Mouse (Mus musculus) liver, adult 2 months (tissue): ENCODE results near the gene Fam78a. TPM values are rescaled to one million over a fixed set of nuclear protein-coding genes. Genes with fewer than 3 reads are reported as not detected.

Source experiments
- DNase-seq: peaks from one replicate; pipeline ENCODE4 v3.0.0-alpha.2; 2011; ENCODE audit warnings: low read depth, low spot score; ENCODE audit errors: extremely low read depth
- H3K27ac ChIP-seq: fragments of 200-500 bp; replicated peaks from 2 replicates; pipeline ENCODE4 v1.5.1; 2012; ENCODE audit warnings: low read depth, mild to moderate bottlenecking, control low read depth, inconsistent platforms, low read length; ENCODE audit not compliant: insufficient read depth
- H3K27me3 ChIP-seq: fragments of 200-500 bp; 2 replicates; pipeline ENCODE4 v1.6.1; 2012; ENCODE audit warnings: mild to moderate bottlenecking, moderate library complexity, low read length, inconsistent platforms; ENCODE audit not compliant: control insufficient read depth, insufficient read depth
- H3K36me3 ChIP-seq: fragments of 200-500 bp; 2 replicates; pipeline ENCODE4 v1.6.1; 2012; ENCODE audit warnings: low read length, inconsistent platforms; ENCODE audit not compliant: control insufficient read depth, insufficient read depth
- H3K4me1 ChIP-seq: fragments of 200-500 bp; 2 replicates; pipeline ENCODE4 v1.6.1; 2011; ENCODE audit warnings: low read length; ENCODE audit not compliant: control insufficient read depth, insufficient read depth
- H3K4me3 ChIP-seq: fragments of 200-500 bp; 2 replicates; pipeline ENCODE4 v1.5.1; 2011; ENCODE audit warnings: low read depth, mild to moderate bottlenecking, control low read depth, low read length, moderate library complexity; ENCODE audit not compliant: insufficient read depth
- H3K79me2 ChIP-seq: fragments of 200-500 bp; 2 replicates; pipeline ENCODE4 v1.6.1; 2012; ENCODE audit warnings: inconsistent platforms, mild to moderate bottlenecking, low read length, moderate library complexity; ENCODE audit not compliant: control insufficient read depth, insufficient read depth
- H3K9ac ChIP-seq: fragments of 200-500 bp; 2 replicates; pipeline ENCODE4 v1.6.1; 2012; ENCODE audit warnings: low read depth, mild to moderate bottlenecking, control low read depth, inconsistent platforms, low read length
- CTCF ChIP-seq: fragments of 200-500 bp; IDR thresholded peaks from 2 replicates; pipeline ENCODE4 v1.5.1; 2011; ENCODE audit warnings: low read depth, low read length, control low read depth
- POLR2A ChIP-seq: fragments of 200-500 bp; IDR thresholded peaks from 2 replicates; pipeline ENCODE4 v1.6.1; 2011; ENCODE audit warnings: low read length, control low read depth; ENCODE audit not compliant: insufficient read depth; ENCODE audit errors: extremely low read depth
- WGBS: fragments of 180-500 bp; shearing (Covaris S2); methylation state at CpG from one replicate; pipeline ENCODE4 v1.1.7; 2018; 5-methylcytosine and 5-hydroxymethylcytosine counted together
- polyA plus RNA-seq: library from polyadenylated mRNA; depleted of rRNA; stranded (reverse); fragments of >200 nt; gene quantifications from 2 replicates; pipeline ENCODE4 v1.2.3, GENCODE M21; 2012
- total RNA-seq: library from RNA; depleted of rRNA; stranded (reverse); fragments of >200 nt; gene quantifications from 2 replicates; pipeline ENCODE4 v1.2.3, GENCODE M21; 2014

Gene Fam78a
- total and polyA plus RNA-seq, 2 experiments = 0.37 to 0.87 TPM

GRCm38 (mm10) chr2:32080681-32081080, 4.0 kb downstream of the Fam78a start:
- H3K36me3 ChIP-seq = no peaks in the 10 kb centered on the region
- H3K4me3 ChIP-seq = no peak overlapping the region
- peaks cover 10% of the 10 kb centered on the region for H3K27me3 ChIP-seq
- TF ChIP-seq CTCF (no peak), POLR2A (no peak)
- no peak overlapping the region for H3K9ac ChIP-seq
- H3K79me2 ChIP-seq = no peaks in the 10 kb centered on the region
- no peaks in the 10 kb centered on the region for H3K4me1 ChIP-seq
- no peak overlapping the region for H3K27ac ChIP-seq
- no peak for DNase-seq
- 90% methylated on average over 3 of the region's 3 CpGs for WGBS

GRCm38 (mm10) chr2:32079191-32079725, 5.4 kb downstream of the Fam78a start:
- DNase-seq = no peak
- Histone ChIP-seq H3K27ac (no peak overlapping the region), H3K4me1 (peaks cover 9% of the 10 kb centered on the region), H3K36me3 (no peaks in the 10 kb centered on the region), H3K9ac (no peak overlapping the region), H3K4me3 (no peak overlapping the region), H3K79me2 (no peaks in the 10 kb centered on the region), H3K27me3 (peaks cover 8% of the 10 kb centered on the region)
- WGBS = 77% methylated on average over 14 of the region's 14 CpGs
- no peak for TF ChIP-seq POLR2A
- no peak for TF ChIP-seq CTCF

DNA sequence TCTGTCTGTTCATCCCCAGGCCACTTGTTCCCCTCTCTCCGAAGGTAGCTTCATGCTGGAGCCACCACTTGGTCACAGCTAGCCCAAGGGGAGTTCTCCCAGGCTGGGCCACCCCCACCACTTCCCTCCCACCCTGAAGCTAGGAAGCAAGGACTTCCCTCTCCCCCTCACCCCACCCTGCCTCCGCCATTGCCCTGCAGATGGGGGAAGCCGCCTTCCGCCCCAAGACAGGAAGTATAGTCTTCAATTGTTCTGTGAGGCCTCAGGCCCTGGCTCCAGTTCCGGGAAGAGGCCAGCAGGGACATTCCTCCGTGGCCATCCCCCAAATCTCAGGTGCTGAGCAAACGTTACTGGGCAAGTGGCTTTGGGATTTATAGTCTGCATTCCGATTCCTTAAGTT, 6.1 kb downstream of the Fam78a start:
- H3K36me3 ChIP-seq = no peaks in the 10 kb centered on the region
- H3K4me3 ChIP-seq = no peak overlapping the region

GRCm38 (mm10) chr2:32077744-32078143, 6.9 kb downstream of the Fam78a start:
- H3K4me3 ChIP-seq = no peak overlapping the region
- DNase-seq = no peak
- H3K79me2 ChIP-seq = no peaks in the 10 kb centered on the region
- peaks cover 18% of the 10 kb centered on the region for H3K4me1 ChIP-seq
- WGBS = 77% methylated on average over 10 of the region's 10 CpGs
- no peak for TF ChIP-seq POLR2A
- no peak for TF ChIP-seq CTCF
- no peaks in the 10 kb centered on the region for H3K36me3 ChIP-seq
- no peak overlapping the region for H3K9ac ChIP-seq
- no peaks in the 10 kb centered on the region for H3K27me3 ChIP-seq
- peak overlapping the region; percentile 53 for H3K27ac ChIP-seq

More for the DNA sequence above, 6.1 kb downstream of the Fam78a start:
- H3K27ac ChIP-seq = peak overlapping the region; percentile 53
- peak; percentile 25 for DNase-seq
- TF ChIP-seq POLR2A (no peak), CTCF (no peak)
- no peak overlapping the region for H3K9ac ChIP-seq
- peaks cover 5% of the 10 kb centered on the region for H3K27me3 ChIP-seq
- H3K79me2 ChIP-seq = no peaks in the 10 kb centered on the region
- WGBS = 83% methylated on average over 8 of the region's 8 CpGs
- H3K4me1 ChIP-seq = peaks cover 16% of the 10 kb centered on the region

GRCm38 (mm10) chr2:32075368-32075767, 9.3 kb downstream of the Fam78a start:
- Histone ChIP-seq H3K4me1 (peaks cover 18% of the 10 kb centered on the region), H3K79me2 (no peaks in the 10 kb centered on the region), H3K36me3 (no peaks in the 10 kb centered on the region), H3K4me3 (no peak overlapping the region), H3K27ac (no peak overlapping the region), H3K27me3 (no peaks in the 10 kb centered on the region), H3K9ac (no peak overlapping the region)
- TF ChIP-seq CTCF (no peak), POLR2A (no peak)
- 60% methylated on average over 7 of the region's 7 CpGs for WGBS
- peak; percentile 61 for DNase-seq

DNA sequence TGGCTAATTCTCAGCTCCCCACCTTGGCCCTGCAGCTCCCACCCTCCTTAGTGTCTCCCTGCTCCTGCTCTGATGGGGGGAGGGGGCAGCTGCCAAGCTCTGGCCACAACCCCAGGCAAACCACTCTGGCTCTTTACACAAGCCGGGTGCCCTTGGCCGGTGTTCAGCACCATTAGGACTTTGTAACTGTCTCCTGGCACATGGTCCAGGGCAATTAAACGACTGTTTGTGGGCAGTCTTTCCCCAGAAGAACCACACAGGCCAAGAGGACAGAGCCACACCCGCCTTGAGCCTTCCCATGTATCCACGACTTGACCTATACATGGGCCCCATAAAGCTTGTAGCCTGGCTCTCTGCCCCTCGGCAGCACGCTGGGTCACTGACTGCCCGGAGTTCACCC, 10.3 kb downstream of the Fam78a start:
- H3K4me3 ChIP-seq = no peak overlapping the region
- H3K27me3 ChIP-seq = no peaks in the 10 kb centered on the region
- H3K9ac ChIP-seq = no peak overlapping the region
- no peaks in the 10 kb centered on the region for H3K36me3 ChIP-seq
- 16% methylated on average over 8 of the region's 8 CpGs for WGBS
- no peaks in the 10 kb centered on the region for H3K79me2 ChIP-seq
- peaks cover 18% of the 10 kb centered on the region for H3K4me1 ChIP-seq
- H3K27ac ChIP-seq = no peak overlapping the region; the same call in 1 of the 2 replicates
- TF ChIP-seq CTCF (no peak), POLR2A (no peak)
- DNase-seq = peak; percentile 92
